Mouse (Mus musculus) left cerebral cortex, postnatal 14 days (tissue): ENCODE data around the gene 1300017J02Rik. TPM values are rescaled to one million over a fixed set of nuclear protein-coding genes. Genes with fewer than 3 reads are reported as not detected.

Experiments used
- DNase-seq, 2 experiments: peaks; one replicate each; pipeline ENCODE4 v3.0.0; 2021 to 2022; ENCODE audit warnings: low spot score in 2 of 2, mixed read lengths in 1 of 2
- intact Hi-C: fragments of 180-260 bp; cut with DNase I; formaldehyde crosslinking; loops from one replicate; pipeline ENCODE4 v1.15.1; 2025
- total RNA-seq, 2 experiments: library from RNA; stranded (reverse); gene quantifications; 2 replicates each; pipeline ENCODE4 v1.2.3; 2021

The 1300017J02Rik gene
- total RNA-seq, 2 experiments from 2014 or later, result 1.1 TPM; not detected in 1

DNA sequence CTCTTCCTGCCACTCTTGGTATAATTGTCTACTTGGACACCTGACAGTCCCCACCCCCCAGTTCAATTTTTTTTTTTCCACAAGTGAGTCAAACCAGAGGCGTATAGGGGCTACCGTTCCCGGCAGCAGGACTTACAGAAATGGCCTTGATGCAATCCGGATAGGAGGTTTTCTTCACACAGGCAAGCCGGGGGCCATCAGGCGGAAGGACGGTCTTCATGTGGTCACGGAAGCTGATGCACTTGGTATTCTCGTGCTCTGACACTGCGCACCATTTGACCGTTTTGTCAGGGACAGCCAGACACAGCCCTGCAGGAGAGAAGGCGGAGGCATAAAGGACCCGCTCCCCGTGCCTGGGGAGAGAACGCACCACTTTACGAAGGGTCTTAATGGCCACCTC is 77.1 kb downstream of the 1300017J02Rik start:
- intact Hi-C loops, result no loop called here
- DNase-seq, result no peak

DNA sequence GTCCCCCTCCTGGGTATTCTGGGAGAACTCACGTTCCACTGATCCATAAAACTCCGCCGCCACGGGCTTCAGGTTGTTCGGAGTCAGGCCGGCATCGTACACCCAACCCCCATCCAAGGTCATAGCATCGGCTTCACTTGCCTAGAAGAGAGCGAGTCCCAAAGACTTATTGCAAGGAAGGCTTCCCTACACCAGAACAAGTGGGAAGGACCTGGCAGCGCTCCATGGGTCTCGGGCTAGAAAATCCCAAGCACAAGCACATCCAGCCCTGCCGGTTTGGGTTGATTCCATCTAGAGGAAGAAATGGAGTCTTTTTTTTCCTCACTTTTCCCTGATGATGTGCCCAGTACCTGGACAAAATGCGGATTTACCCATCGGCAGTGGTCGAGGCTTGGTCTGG is 78.1 kb downstream of the 1300017J02Rik start:
- DNase-seq, result no peak
- intact Hi-C loops, result no loop called here

DNA sequence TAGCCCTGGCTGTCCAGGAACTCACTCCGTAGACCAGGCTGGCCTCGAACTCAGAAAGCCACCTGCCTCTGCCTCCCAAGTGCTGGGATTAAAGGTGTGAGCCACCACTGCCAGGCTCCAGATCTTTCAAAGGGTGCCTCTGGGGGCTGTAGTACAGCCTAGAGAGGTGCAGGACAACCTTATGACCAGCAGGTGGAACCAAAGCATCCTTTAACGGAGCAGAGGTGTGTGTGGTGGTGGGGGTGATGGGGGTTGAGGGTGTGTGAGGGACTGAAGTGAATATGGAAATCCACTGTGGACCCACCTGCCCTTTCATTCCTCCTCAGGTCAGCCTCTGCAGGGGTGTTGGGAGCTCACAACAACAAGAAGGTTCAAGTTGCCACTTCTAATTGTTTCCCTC is 79.4 kb downstream of the 1300017J02Rik start:
- no peak for DNase-seq
- intact Hi-C loops, result loop anchor here (2.0 kb wide), 1 partner anchor 77 kb away; no protein-coding TSS in a partner anchor

DNA sequence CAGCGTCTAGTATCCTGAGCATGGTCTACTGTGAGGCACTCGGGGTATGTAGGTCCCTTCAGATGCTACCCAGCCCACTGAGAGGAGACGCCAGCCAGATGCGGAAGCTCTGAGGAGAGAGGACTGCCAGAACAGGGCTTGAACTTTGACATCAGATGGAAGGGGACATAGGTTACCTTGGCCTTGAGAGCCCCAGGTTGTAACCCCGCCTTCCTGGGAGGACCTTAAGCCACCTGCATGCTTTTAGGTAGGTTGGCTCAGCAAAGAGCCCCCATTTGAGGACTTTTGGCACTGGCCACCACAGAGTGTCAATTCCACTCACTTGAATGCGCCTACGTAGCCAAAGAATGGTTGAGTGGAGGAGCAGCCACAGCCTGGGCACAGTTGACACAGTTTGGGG is 80.2 kb downstream of the 1300017J02Rik start:
- no peak for DNase-seq
- intact Hi-C loops, result loop anchor here (2.0 kb wide), 1 partner anchor 78 kb away; no protein-coding TSS in a partner anchor

DNA sequence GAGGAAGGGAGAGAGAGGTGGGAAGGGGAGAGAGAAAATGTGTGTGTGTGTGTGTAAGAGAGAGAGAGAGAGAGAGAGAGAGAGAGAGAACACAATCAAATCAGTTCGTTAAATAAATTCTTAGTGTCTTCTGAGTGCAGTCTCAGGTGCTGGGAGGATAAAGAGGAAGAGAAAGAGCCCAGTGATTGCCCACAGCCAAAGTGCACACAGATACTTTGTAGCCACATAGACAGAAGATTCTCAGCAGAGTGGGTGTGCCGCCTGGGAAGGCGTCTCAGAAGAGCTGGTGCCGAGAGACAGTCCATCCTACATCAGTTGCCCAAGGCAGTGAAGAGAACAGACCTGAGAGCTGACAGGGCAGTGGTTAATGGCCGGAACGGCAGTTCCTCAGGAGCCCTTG is 90.6 kb downstream of the 1300017J02Rik start:
- intact Hi-C loops, result no loop called here
- DNase-seq, result no peak

DNA sequence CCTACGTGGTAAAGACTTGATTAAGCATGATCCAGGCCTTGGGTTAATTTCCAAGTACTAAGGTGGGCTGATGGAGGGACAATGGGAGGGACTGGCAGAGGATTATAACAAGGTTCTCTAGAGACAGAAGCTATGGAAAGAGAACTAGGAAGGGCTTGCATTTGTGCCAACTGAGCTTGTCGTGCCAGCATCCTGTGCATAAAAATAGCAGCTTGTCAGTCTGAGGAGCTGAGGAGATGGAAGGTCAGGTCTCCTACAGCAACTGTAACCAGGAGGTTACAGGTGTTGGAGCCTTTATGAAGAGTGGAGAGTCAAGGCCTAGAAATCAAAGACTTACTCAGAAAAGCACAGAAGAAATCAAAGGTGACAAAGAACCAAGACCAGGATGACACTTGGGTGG is 91.3 kb downstream of the 1300017J02Rik start:
- intact Hi-C loops, result no loop called here
- no peak for DNase-seq

DNA sequence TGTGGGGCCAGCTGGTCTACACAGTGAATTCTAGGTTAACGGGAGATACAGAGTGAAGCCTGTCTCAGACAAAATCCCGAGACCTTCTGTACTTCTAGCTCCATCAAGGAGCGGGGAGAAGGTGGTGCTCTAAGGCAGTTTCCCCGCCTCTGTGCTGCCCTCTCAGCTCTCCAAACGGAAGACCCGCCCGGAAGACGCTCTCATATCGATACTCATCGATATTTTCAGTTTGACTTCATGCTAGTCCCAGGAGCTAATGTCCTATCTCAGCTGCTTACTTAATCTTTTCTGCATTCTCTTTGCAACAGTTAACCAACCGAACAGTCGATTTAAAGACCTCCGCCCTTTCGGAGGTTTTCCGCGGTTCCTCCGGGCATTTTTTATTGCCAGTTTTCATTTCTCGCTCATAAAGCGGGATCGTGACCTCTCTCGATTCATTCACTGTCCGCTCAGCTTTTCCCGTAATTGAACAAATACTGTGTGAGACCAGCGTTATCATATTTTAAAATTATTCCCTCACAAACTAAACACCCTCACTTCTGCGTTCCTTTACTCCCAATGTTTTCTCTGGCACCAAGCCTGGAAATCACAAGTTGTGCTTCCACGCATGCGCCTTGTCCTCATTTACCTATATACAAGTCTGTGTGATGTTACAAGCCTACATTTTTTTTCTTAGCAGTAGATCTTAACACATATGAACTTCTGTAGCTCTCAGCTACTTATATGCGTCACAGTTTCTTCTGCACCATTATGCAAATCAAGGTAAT is 92.0 kb downstream of the 1300017J02Rik start:
- DNase-seq, result peak; percentile 26 to 39
- intact Hi-C loops, result no loop called here

DNA sequence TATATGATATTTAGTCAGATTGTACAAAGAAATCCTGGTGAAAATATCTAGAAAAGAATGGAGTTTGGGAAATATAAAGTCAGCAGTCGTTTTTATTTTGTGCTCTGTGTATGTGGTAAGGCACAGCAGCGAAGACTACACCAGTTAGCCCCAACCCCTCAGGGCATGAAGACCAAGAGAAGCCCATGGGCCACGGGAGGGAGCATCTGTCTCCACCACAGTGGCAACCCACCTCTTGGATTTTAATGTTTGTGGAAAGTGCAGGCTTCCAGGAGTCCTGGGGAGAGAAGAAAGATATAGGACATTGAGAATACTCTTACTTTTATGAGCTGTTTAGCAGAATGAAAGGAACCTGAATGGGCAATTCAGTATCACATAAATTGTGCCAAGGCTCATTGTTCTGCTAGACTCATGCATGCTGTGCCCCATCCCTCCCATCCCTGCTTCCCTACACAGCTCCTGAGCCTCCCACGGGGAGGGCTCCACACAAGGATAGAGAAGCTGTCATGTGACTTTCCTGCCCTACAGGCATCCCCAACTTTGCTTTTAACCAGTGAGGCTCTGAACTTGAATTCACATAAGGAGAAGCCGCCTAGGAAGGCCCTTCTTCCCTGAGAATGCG is 96.0 kb downstream of the 1300017J02Rik start:
- no peak for DNase-seq
- intact Hi-C loops, result loop anchor here (5.0 kb wide), 1 partner anchor 93 kb away; no protein-coding TSS in a partner anchor

DNA sequence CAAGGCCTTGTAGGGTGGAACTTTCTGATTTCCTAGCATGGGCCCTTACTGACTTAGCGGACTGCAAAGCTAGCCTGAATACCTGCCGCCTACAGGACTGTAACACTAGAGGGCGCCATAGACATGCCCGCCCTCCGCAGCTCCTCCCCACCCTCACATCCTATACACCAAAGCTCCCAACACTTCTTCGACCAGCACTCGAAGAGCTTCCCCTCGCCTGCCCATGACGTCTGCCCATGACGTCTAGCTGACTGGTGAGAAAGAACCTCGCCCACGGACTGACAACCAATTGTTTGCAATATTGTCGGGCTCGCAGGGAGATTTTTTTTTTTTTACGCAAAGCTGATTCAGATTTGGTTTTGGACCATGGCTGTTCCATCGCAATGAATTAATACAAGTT is 97.0 kb downstream of the 1300017J02Rik start:
- intact Hi-C loops, result loop anchor here (5.0 kb wide), 1 partner anchor 94 kb away; no protein-coding TSS in a partner anchor
- DNase-seq, result peak; percentile 53 to 73

DNA sequence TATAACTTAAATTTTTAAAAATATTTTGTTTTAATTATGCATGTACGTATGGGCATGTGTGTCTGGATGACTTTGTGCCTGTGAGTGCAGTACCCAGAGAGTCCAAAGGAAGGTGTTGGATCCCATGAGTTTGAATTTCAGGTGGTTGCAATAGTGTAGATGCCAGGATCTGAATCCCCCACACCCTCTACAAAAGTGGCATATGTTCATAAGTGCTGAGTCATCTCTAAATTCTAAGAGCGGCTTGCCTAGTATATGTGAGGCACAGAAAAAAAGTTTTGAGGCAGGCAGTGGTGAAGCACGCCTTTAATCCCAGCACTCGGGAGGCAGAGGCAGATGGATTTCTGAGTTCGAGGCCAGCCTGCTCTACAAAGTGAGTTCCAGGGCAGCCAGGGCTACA is 99.1 kb downstream of the 1300017J02Rik start:
- no peak for DNase-seq
- intact Hi-C loops, result loop anchor here (5.0 kb wide), 1 partner anchor 97 kb away; no protein-coding TSS in a partner anchor

DNA sequence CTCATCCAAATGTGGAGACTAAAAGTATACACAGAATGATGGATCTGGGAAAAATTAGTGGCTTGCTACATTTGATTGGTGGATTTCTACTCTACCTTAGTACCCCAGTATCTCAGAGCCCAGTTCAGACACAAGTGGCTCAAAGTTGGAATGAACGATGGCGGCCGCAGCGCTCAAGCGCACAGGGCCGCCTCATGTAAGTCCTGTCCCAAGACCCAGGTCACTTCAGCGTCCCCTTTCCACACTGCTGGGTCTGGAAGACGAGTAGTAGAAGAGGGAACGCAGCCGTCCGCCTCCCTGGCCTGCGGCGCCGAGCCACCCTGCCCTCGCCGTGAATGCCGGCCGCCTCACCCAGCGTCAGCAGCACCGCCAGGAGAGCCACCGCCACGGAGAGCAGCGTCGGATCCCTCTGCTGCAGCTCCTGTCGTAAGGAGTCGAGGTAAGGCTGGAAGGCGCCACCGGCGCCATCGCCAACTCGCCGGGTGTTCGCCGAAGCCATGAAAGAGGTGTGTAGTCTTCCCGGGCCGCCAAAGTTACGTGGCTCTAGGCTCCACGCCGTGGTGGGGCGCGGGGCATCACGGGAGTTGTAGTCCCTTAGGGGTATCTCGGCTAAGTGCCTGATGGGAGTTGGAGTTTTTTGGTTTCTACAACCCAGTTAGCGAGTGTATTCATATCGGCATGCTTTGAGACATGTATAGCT is 103.2 kb downstream of the 1300017J02Rik start, which contains the start of gene Srprb:
TSS of gene Srprb (minus strand) at position 577 of the 700 bp plus-strand sequence.
- intact Hi-C loops, result no loop called here
- DNase-seq, result peak; percentile 93 to 94

Other genes starting within 250 kb of the 1300017J02Rik start
- gene Rab6b, start 193.3 kb downstream of the 1300017J02Rik start, total RNA-seq, result 100 to 1,000 TPM; 657 to 676 TPM
- gene Srprb, start 102.9 kb downstream of the 1300017J02Rik start, total RNA-seq, result 10 to 100 TPM; 18.1 to 18.5 TPM
- 1 to 10 TPM; 7.5 to 9.1 TPM for gene Gm20425, start 74.8 kb downstream of the 1300017J02Rik start, total RNA-seq
- 10 to 100 TPM; 34.5 to 56.6 TPM for gene Trf, start 74.6 kb downstream of the 1300017J02Rik start, total RNA-seq
- gene Topbp1, start 133 bp upstream of the 1300017J02Rik start, total RNA-seq, result 10 to 100 TPM; 18.7 to 18.8 TPM
- gene Cdv3, start 60.8 kb upstream of the 1300017J02Rik start, total RNA-seq, result 10 to 100 TPM; 85.8 to 93.4 TPM
- gene Bfsp2, start 175.3 kb upstream of the 1300017J02Rik start, total RNA-seq, result 1 to 10 TPM; 2.6 to 6.9 TPM